Mouse (Mus musculus) gastrocnemius, adult 2 months (tissue): ENCODE measurements around the gene Dennd5b. TPM values are rescaled to one million over a fixed set of nuclear protein-coding genes. Genes with fewer than 3 reads are reported as not detected.

ENCODE experiments used
- DNase-seq: peaks from one replicate; pipeline ENCODE4 v3.0.0; 2022
- H3K27ac ChIP-seq: fragments of 200-600 bp; 2 replicates; pipeline ENCODE4 v1.8.1; 2022; ENCODE audit warnings: mild to moderate bottlenecking
- H3K4me3 ChIP-seq: fragments of 200-600 bp; 2 replicates; pipeline ENCODE4 v1.8.1; 2022; ENCODE audit warnings: mild to moderate bottlenecking, moderate library complexity
- CTCF ChIP-seq: fragments of 200-600 bp; IDR thresholded peaks from 2 replicates; pipeline ENCODE4 v1.8.1; 2022; ENCODE audit warnings: antibody characterized with exemption, mild to moderate bottlenecking, moderate library complexity
- intact Hi-C: fragments of 180-260 bp; cut with DNase I; formaldehyde crosslinking; loops from one replicate; pipeline ENCODE4 v1.15.1; 2025
- total RNA-seq, 2 experiments: library from RNA; stranded (reverse); gene quantifications; 2 replicates each; pipeline ENCODE4 v1.2.3; 2021

The Dennd5b gene
- total RNA-seq, 2 experiments from 2014 or later, result 4.8 to 9.1 TPM

DNA sequence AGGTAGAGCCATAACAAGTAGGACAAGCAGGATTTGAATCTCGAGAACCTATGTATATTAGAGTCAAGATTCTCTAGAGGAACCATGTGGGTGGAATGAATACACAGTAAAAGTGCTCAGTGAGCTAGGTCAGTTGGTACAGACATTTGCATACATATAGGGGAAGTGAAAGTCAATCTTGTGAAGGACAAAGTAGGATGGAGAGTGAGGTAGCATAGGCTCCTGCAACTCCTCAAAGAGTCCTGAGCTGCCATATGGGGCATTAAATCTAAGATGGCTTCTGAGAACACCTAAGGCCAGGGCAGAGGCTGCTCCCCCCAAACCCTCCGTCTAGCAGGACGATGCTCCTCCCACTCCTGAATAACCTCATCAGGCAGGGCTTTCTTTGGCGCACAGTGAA is 115.5 kb downstream of the Dennd5b start:
- H3K4me3 ChIP-seq, result no peak overlapping the region
- no peak for TF ChIP-seq CTCF
- intact Hi-C loops, result no loop called here
- DNase-seq, result no peak
- H3K27ac ChIP-seq, result no peak overlapping the region

DNA sequence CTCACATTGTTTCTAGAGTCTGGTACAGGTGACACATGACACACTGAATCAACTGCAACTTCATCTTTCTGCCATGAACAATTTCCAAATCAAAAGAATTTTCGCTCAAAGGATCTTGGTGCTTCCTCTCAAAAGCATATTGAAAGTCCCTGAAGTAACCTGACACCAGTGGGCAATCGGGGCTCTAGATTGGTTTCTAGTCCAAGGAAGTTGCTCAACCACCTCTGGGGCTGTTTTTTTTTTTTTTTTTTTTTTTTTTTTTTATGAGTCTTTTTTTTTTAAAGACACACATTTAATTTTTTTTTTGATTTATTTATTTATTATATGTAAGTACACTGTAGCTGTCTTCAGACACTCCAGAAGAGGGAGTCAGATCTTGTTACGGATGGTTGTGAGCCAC is 121.0 kb downstream of the Dennd5b start:
- Histone ChIP-seq H3K27ac (no peak overlapping the region), H3K4me3 (no peak overlapping the region)
- intact Hi-C loops, result no loop called here
- no peak for TF ChIP-seq CTCF
- no peak for DNase-seq

- Histone ChIP-seq H3K27ac (no peak overlapping the region), H3K4me3 (no peak overlapping the region)
- intact Hi-C loops, result no loop called here
- no peak for TF ChIP-seq CTCF
- DNase-seq, result no peak
Measured at GRCm38 (mm10) chr6:148975096-148975495, 126.4 kb downstream of the Dennd5b start.

- Histone ChIP-seq H3K4me3 (no peak overlapping the region), H3K27ac (no peak overlapping the region)
- TF ChIP-seq CTCF, result no peak
- intact Hi-C loops, result no loop called here
- DNase-seq, result no peak
Measured at GRCm38 (mm10) chr6:148972891-148973290, 128.6 kb downstream of the Dennd5b start.

- no peak for TF ChIP-seq CTCF
- no peak overlapping the region for H3K4me3 ChIP-seq
- DNase-seq, result no peak
- intact Hi-C loops, result no loop called here
- no peak overlapping the region for H3K27ac ChIP-seq
Measured at GRCm38 (mm10) chr6:148972059-148972848, 129.2 kb downstream of the Dennd5b start.

DNA sequence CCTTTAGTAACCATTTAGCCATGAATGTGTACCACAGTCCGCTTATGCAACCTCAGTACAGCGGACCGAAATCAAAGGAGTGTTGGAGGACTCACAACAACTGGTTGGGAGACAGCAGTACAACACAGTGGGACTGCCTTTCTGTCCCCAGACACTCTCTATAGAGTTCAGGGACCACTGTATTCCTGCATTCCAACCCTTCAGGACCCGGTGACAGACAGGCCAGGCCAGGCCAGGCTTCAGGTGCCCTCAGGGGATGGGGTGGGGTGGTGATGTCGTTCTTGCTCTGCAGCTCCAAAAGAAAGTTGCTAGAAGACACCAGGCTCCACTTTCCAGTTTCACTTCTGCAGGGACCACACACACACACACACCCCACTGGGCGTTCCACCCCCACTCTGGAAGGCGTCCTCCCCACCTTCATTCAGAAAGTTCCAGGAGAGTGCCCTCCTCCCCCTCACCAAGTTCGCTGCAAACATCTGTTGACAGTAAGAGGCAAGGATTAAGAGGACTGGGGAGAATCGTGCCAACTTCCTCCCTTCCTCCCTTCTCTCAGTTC is 130.0 kb downstream of the Dennd5b start:
- Histone ChIP-seq H3K27ac (no peak overlapping the region), H3K4me3 (no peak overlapping the region)
- TF ChIP-seq CTCF, result no peak
- no peak for DNase-seq
- intact Hi-C loops, result no loop called here

- H3K27ac ChIP-seq, result no peak overlapping the region
- TF ChIP-seq CTCF, result no peak
- intact Hi-C loops, result no loop called here
- H3K4me3 ChIP-seq, result no peak overlapping the region
- DNase-seq, result no peak
Measured at GRCm38 (mm10) chr6:148961285-148961684, 140.2 kb downstream of the Dennd5b start.

- DNase-seq, result no peak
- no peak for TF ChIP-seq CTCF
- intact Hi-C loops, result no loop called here
Measured at GRCm38 (mm10) chr6:148959540-148960238, 141.8 kb downstream of the Dennd5b start.

DNA sequence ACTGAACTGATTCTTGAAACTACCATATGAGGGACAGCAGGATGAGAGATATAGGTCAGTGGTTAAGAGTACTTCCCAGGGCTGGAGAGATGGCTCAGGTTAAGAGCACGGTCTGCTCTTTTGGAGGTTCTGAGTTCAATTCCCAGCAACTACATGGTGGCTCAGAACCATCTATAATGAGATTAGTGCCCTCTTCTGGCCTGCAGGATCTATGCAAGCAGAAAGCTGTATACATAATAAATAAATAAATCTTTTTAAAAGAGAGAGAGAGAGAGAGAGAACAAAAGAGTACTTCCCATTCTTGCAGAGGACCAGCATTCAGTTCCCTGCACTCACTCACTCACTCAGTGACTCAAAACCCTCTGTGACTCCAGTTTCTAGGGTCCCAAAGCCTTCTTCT is 142.8 kb downstream of the Dennd5b start:
- intact Hi-C loops, result no loop called here
- DNase-seq, result no peak
- TF ChIP-seq CTCF, result peak; percentile 9; the same call in 1 of the 2 replicates
- no peak overlapping the region for H3K4me3 ChIP-seq
- H3K27ac ChIP-seq, result no peak overlapping the region

More at GRCm38 (mm10) chr6:148959540-148960238, 141.8 kb downstream of the Dennd5b start:
- no peak overlapping the region for H3K4me3 ChIP-seq
- no peak overlapping the region for H3K27ac ChIP-seq

GRCm38 (mm10) chr6:148957046-148957445 is 144.4 kb downstream of the Dennd5b start:
- no peak overlapping the region for H3K27ac ChIP-seq
- no peak overlapping the region for H3K4me3 ChIP-seq
- intact Hi-C loops, result no loop called here
- TF ChIP-seq CTCF, result no peak
- DNase-seq, result no peak

GRCm38 (mm10) chr6:148955641-148956420 is 145.6 kb downstream of the Dennd5b start:
- no peak for DNase-seq
- Histone ChIP-seq H3K27ac (no peak overlapping the region), H3K4me3 (no peak overlapping the region)
- TF ChIP-seq CTCF, result no peak
- intact Hi-C loops, result no loop called here

- intact Hi-C loops, result loop anchor here (5.0 kb wide), 1 partner anchor 155 kb away; the partner anchor contains the start of gene Dennd5b
- no peak for TF ChIP-seq CTCF
- peak overlapping the region; percentile 94 for H3K4me3 ChIP-seq
- no peak for DNase-seq
- peak overlapping the region; percentile 78 for H3K27ac ChIP-seq
Measured at GRCm38 (mm10) chr6:148946881-148947405, 154.5 kb downstream of the Dennd5b start.
